In the genomic region with DNA sequence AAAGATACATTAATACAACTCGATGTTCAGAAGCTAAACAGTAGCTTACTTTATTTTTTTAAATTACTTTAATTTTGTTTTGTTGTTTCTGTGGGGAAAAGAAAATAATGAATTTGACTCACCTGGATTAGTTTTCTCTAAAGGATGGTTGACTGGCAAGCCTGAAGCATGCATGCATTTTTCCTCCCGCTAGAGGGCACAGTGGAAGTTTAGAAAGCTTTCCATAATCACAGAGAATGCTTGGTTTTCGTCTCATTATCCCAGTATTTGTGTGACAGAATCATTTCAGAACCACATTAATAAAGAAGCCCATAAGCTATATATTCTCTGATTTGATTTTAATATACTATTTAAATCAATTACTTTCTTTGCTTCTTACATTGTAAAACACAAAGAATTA, we compare ENCODE assay signal across 9 mouse cellular contexts. TPM values are rescaled to one million over a fixed set of nuclear protein-coding genes. Genes with fewer than 3 reads are reported as not detected.
DNase-seq lines count a peak whose midpoint lies in the region; ATAC-seq and TF ChIP-seq lines count a peak whose summit lies in the region.
"Had no signal": no experiment of that assay in that cellular context is flagged by ENCODE, and none has a peak within 500 bp of the region (broad histone marks: within the 10 kb centered on the region; RNA-seq: fewer than 3 reads in every experiment).

No protein-coding gene starts in this region.

- H3K9me3 ChIP-seq in kidney, embryonic 14.5 days (ENCODE audit: control insufficient read depth, low read length) = no peaks in the 10 kb centered on the region
- no peaks in the 10 kb centered on the region for H3K9me3 ChIP-seq in lung, embryonic 14.5 days (ENCODE audit: low read depth, low read length)
- H3K9me3 ChIP-seq: liver, embryonic 13.5 days had no signal

- peak; percentile 50 for TF ChIP-seq CTCF in kidney, adult 2 months (conservative IDR thresholded peaks at IDR 0.05; ENCODE audit: insufficient read depth, insufficient read length, low read depth, low read length)
- peak; percentile 80 for TF ChIP-seq CTCF in Patski (IDR thresholded peaks at IDR 0.05)
- TF ChIP-seq CTCF in lung, embryonic 14.5 days (IDR thresholded peaks at IDR 0.05; ENCODE audit: low read depth) = peak; percentile 77

- DNase-seq in kidney, adult 2 months = peak; percentile 37
- no peak for DNase-seq in Patski (ENCODE audit: low read depth, low spot score)
- DNase-seq in cerebellum, postnatal 4 days (ENCODE audit: low spot score in 2 of 2) = peak; percentile 23 to 54
- peak; percentile 6 for DNase-seq in induced T-regulatory cell, adult 2 months (ENCODE audit: low read depth)
- peak; percentile 83 for DNase-seq in lung, embryonic 14.5 days
- DNase-seq in right cerebral cortex, postnatal 4 days = peak; percentile 68
- no peak for DNase-seq in spleen, adult 12 weeks (ENCODE audit: low spot score)
- DNase-seq: liver, embryonic 13.5 days had no signal

- WGBS in kidney, adult 2 months = 7% methylated on average over 3 of the region's 3 CpGs
- 11% methylated on average over 3 of the region's 3 CpGs for WGBS in kidney, embryonic 14.5 days
- WGBS in lung, embryonic 14.5 days = 5% methylated on average over 3 of the region's 3 CpGs

- CTCF ChIA-PET in Patski (lab: Charles Lee) = interaction anchor here (0.7 to 2.2 kb wide), 14 partner anchors 11 to 482 kb away, joined by 3 to 9 read pairs (median 3); a partner anchor contains a TSS

- no peak overlapping the region for H3K4me2 ChIP-seq in kidney, embryonic 14.5 days (replicated peaks; ENCODE audit: low read depth, low read length)
- H3K4me2 ChIP-seq in lung, embryonic 14.5 days = no peak overlapping the region
- H3K4me2 ChIP-seq: liver, embryonic 13.5 days had no signal

- ATAC-seq in kidney, embryonic 14.5 days (ENCODE audit: low FRiP score, low TSS enrichment) = no peak
- ATAC-seq in Patski = no peak
- ATAC-seq in lung, embryonic 14.5 days (ENCODE audit: insufficient read depth) = no peak

- H3K27me3 ChIP-seq in kidney, adult 2 months (replicated peaks; ENCODE audit: control insufficient read depth, insufficient read depth, low read length) = no peaks in the 10 kb centered on the region
- H3K27me3 ChIP-seq in kidney, embryonic 14.5 days (ENCODE audit: control insufficient read depth, insufficient read depth, low read length) = no peaks in the 10 kb centered on the region
- H3K27me3 ChIP-seq in Patski = peaks cover 61% of the 10 kb centered on the region
- H3K27me3 ChIP-seq in lung, embryonic 14.5 days (ENCODE audit: insufficient read depth, low read length) = no peaks in the 10 kb centered on the region
- H3K27me3 ChIP-seq: liver, embryonic 13.5 days had no signal

- no peak overlapping the region for H3K27ac ChIP-seq in kidney, adult 2 months (ENCODE audit: insufficient read depth, low read depth, low read length)
- no peak overlapping the region for H3K27ac ChIP-seq in kidney, embryonic 14.5 days (ENCODE audit: low read depth, low read length)
- H3K27ac ChIP-seq in lung, embryonic 14.5 days (ENCODE audit: low read depth) = no peak overlapping the region
- H3K27ac ChIP-seq: liver, embryonic 13.5 days had no signal

- no peak for TF ChIP-seq POLR2A in kidney, adult 2 months (IDR thresholded peaks at IDR 0.05; ENCODE audit: low read depth, low read length)

- H3K4me1 ChIP-seq in kidney, adult 2 months (ENCODE audit: control insufficient read depth, insufficient read depth, low read length) = no peaks in the 10 kb centered on the region
- no peaks in the 10 kb centered on the region for H3K4me1 ChIP-seq in kidney, embryonic 14.5 days (ENCODE audit: control insufficient read depth, insufficient read depth, low read length)
- no peaks in the 10 kb centered on the region for H3K4me1 ChIP-seq in lung, embryonic 14.5 days (ENCODE audit: insufficient read depth)
- H3K4me1 ChIP-seq: liver, embryonic 13.5 days had no signal

- POLR2A ChIA-PET in Patski (lab: Charles Lee) = no interaction called here

- no peaks in the 10 kb centered on the region for H3K36me3 ChIP-seq in kidney, adult 2 months (ENCODE audit: control insufficient read depth, insufficient read depth, low read length)
- H3K36me3 ChIP-seq in kidney, embryonic 14.5 days (ENCODE audit: control insufficient read depth, insufficient read depth, low read length) = no peaks in the 10 kb centered on the region
- no peaks in the 10 kb centered on the region for H3K36me3 ChIP-seq in lung, embryonic 14.5 days (ENCODE audit: insufficient read depth)
- H3K36me3 ChIP-seq: liver, embryonic 13.5 days had no signal

- H3K9ac ChIP-seq in kidney, embryonic 14.5 days (ENCODE audit: low read depth, low read length) = no peak overlapping the region
- no peak overlapping the region for H3K9ac ChIP-seq in lung, embryonic 14.5 days
- H3K9ac ChIP-seq: liver, embryonic 13.5 days had no signal

- in situ Hi-C loops in Patski (cut with MboI; ENCODE audit: low pct_unique_long_range_greater_than_20kb) = loop anchor here (10.0 kb wide), 1 partner anchor 133 kb away; no protein-coding TSS in a partner anchor

- no peak overlapping the region for H3K4me3 ChIP-seq in kidney, adult 2 months (ENCODE audit: insufficient read depth, low read depth, low read length)
- H3K4me3 ChIP-seq in kidney, embryonic 14.5 days (ENCODE audit: low read length) = no peak overlapping the region
- H3K4me3 ChIP-seq in lung, embryonic 14.5 days (ENCODE audit: low read depth, low read length) = no peak overlapping the region
- H3K4me3 ChIP-seq: liver, embryonic 13.5 days had no signal

RNA-seq across cellular contexts. Expression of a gene that starts 1.5 kb away (rescaled TPM):
- 0.11 TPM in 1 of 2 replicates, not detected in the other for polyA plus RNA-seq in kidney, adult 2 months (2012; rRNA removed)
- polyA plus RNA-seq in kidney, embryonic 14.5 days (2014; fragmentation: Nextera tagmentation; extraction: Ambion mirVana) = 7.8 and 8.2 TPM in 2 replicates
- not detected for polyA plus RNA-seq in Patski (2021)
- polyA plus RNA-seq in lung, embryonic 14.5 days (2014; fragmentation: Nextera tagmentation; extraction: Ambion mirVana) = 0.20 and 0.43 TPM in 2 replicates
- polyA plus RNA-seq: liver, embryonic 13.5 days had no signal

RNA-seq across cellular contexts. Expression of a gene that starts 20.2 kb away (rescaled TPM):
- 0.92 and 1.5 TPM in 2 replicates for polyA plus RNA-seq in kidney, adult 2 months (2012; rRNA removed)
- 7.2 and 10.0 TPM in 2 replicates for polyA plus RNA-seq in kidney, embryonic 14.5 days (2014; fragmentation: Nextera tagmentation; extraction: Ambion mirVana)
- polyA plus RNA-seq in Patski (2021) = 0.03 TPM
- 6.4 and 7.2 TPM in 2 replicates for polyA plus RNA-seq in lung, embryonic 14.5 days (2014; fragmentation: Nextera tagmentation; extraction: Ambion mirVana)

Comparison
In these comparisons a context has a peak if more than half of its experiments do, and no peak if none do; other contexts are left out.
1. DNase-seq: peak in kidney, adult 2 months (single experiment), cerebellum, postnatal 4 days (2 of 2), induced T-regulatory cell, adult 2 months (single experiment), lung, embryonic 14.5 days (single experiment) and right cerebral cortex, postnatal 4 days (single experiment); none in Patski (single experiment) and spleen, adult 12 weeks (single experiment).
2. Peak in every context shown above with its lines, with median percentiles within 50 percentile points of each other: CTCF ChIP-seq.